Mouse (Mus musculus) layer of hippocampus, postnatal 25 days (tissue): ENCODE results near the gene Kars. TPM values are rescaled to one million over a fixed set of nuclear protein-coding genes. Genes with fewer than 3 reads are reported as not detected.

ENCODE experiments used
- DNase-seq, 2 experiments: peaks; one replicate each; pipeline ENCODE4 v3.0.0; 2022; ENCODE audit warnings: mixed read lengths in 2 of 2, low spot score in 1 of 2; ENCODE audit errors: extremely low spot score in 1 of 2
- total RNA-seq, 2 experiments: library from RNA; stranded (reverse); gene quantifications; 2 replicates each; pipeline ENCODE4 v1.2.3; 2021

Gene Kars
- total RNA-seq, 2 experiments from 2014 or later: 77.2 to 82.6 TPM

- DNase-seq: no peak
Observed at GRCm38 (mm10) chr8:111951317-111951716, 59.8 kb downstream of the Kars start.

- no peak for DNase-seq
Observed at GRCm38 (mm10) chr8:111950846-111951245, 60.3 kb downstream of the Kars start.

- DNase-seq: no peak
Observed at GRCm38 (mm10) chr8:111947954-111948353, 63.2 kb downstream of the Kars start.

- no peak for DNase-seq
Observed at GRCm38 (mm10) chr8:111947144-111947543, 64.0 kb downstream of the Kars start.

GRCm38 (mm10) chr8:111943544-111943943 lies 67.6 kb downstream of the Kars start:
- no peak for DNase-seq

Other genes starting within 250 kb of the Kars start
- 10 to 100 TPM; 77.6 to 81.2 TPM for gene Cfdp1, start 157.0 kb downstream of the Kars start, total RNA-seq
- 1 to 10 TPM; 4.1 to 4.3 TPM for gene Tmem170, start 134.6 kb downstream of the Kars start, total RNA-seq
- gene Chst5, start 100.9 kb downstream of the Kars start, total RNA-seq: under 1 TPM; 0.70 to 0.71 TPM
- gene Tmem231, start 77.4 kb downstream of the Kars start, total RNA-seq: 10 to 100 TPM; 11.2 to 11.5 TPM
- 100 to 1,000 TPM; 196 to 239 TPM for gene Gabarapl2, start 70.6 kb downstream of the Kars start, total RNA-seq
- gene Adat1, start 19.0 kb downstream of the Kars start, total RNA-seq: 1 to 10 TPM; 5.0 to 6.9 TPM
- 10 to 100 TPM; 35.5 to 40.0 TPM for gene Terf2ip, start 75 bp upstream of the Kars start, total RNA-seq
- not detected for gene Gm6793, start 3.7 kb upstream of the Kars start, total RNA-seq